Mouse (Mus musculus) limb, embryonic 14.5 days (tissue): ENCODE data around the gene Tbcb. TPM values are rescaled to one million over a fixed set of nuclear protein-coding genes. Genes with fewer than 3 reads are reported as not detected.

Experiments used
- ATAC-seq: fragments of 200-750 bp; cut with Nextera tagmentation; 2 replicates; pipeline ENCODE4 v1.8.0; 2017; ENCODE audit warnings: low read depth, moderate number of reproducible peaks, moderate TSS enrichment; ENCODE audit not compliant: low FRiP score
- DNase-seq: peaks from one replicate; pipeline ENCODE4 v3.0.0-alpha.2; 2015; ENCODE audit warnings: low spot score
- H3K27ac ChIP-seq: fragments of 300-500 bp; sonication (generic); replicated peaks from 2 replicates; pipeline ENCODE4 v1.5.1; 2014; ENCODE audit warnings: low read depth, mild to moderate bottlenecking, low read length, moderate library complexity, mixed read lengths
- H3K27me3 ChIP-seq: fragments of 300-500 bp; sonication (generic); 2 replicates; pipeline ENCODE4 v1.6.1; 2014; ENCODE audit warnings: low read length, mixed read lengths; ENCODE audit not compliant: control insufficient read depth, insufficient read depth
- H3K36me3 ChIP-seq: fragments of 300-500 bp; sonication (generic); 2 replicates; pipeline ENCODE4 v1.6.1; 2014; ENCODE audit warnings: mild to moderate bottlenecking, low read length, moderate library complexity, mixed read lengths; ENCODE audit not compliant: control insufficient read depth, insufficient read depth
- H3K4me1 ChIP-seq: fragments of 300-500 bp; sonication (generic); 2 replicates; pipeline ENCODE4 v1.6.1; 2014; ENCODE audit warnings: antibody characterized with exemption, low read length, mixed read lengths; ENCODE audit not compliant: control insufficient read depth, insufficient read depth
- H3K4me2 ChIP-seq: fragments of 300-500 bp; sonication (generic); replicated peaks from 2 replicates; pipeline ENCODE4 v1.6.1; 2014; ENCODE audit warnings: low read depth, mild to moderate bottlenecking, low read length, moderate library complexity; ENCODE audit not compliant: severe bottlenecking
- H3K4me3 ChIP-seq: fragments of 300-500 bp; sonication (generic); replicated peaks from 2 replicates; pipeline ENCODE4 v1.5.1; 2014; ENCODE audit warnings: low read length
- H3K9ac ChIP-seq: fragments of 300-500 bp; sonication (generic); 2 replicates; pipeline ENCODE4 v1.6.1; 2014; ENCODE audit warnings: mild to moderate bottlenecking, low read depth, low read length, moderate library complexity; ENCODE audit not compliant: severe bottlenecking
- H3K9me3 ChIP-seq: fragments of 300-500 bp; sonication (generic); 2 replicates; pipeline ENCODE4 v1.6.1; 2016; ENCODE audit warnings: low read length; ENCODE audit not compliant: control insufficient read depth
- POLR2A ChIP-seq: fragments of 200-500 bp; IDR thresholded peaks from 2 replicates; pipeline ENCODE4 v1.8.0; 2012; ENCODE audit warnings: inconsistent platforms, mild to moderate bottlenecking, moderate library complexity, borderline replicate concordance; ENCODE audit not compliant: insufficient read depth, insufficient read length; ENCODE audit errors: extremely low read depth
- WGBS: fragments of 180-500 bp; shearing (Covaris S2); extraction: QIAGEN DNeasy Blood & Tissue Kit; methylation state at CpG from one replicate; pipeline ENCODE4 v1.1.7; 2014; 5-methylcytosine and 5-hydroxymethylcytosine counted together
- polyA plus RNA-seq, 2 experiments: library from polyadenylated mRNA; depleted of rRNA in 1 of 2; stranded (reverse) in 1 of 2; unstranded in 1 of 2; fragments of >200 nt; fragmentation: Nextera tagmentation in 1 of 2; extraction: Ambion mirVana in 1 of 2; gene quantifications; 2 replicates each; pipeline versions ENCODE4 v1.2.1 to v1.2.3; 2012 to 2014

The Tbcb gene
- polyA plus RNA-seq, 2 experiments, result 90.3 to 185 TPM

DNA sequence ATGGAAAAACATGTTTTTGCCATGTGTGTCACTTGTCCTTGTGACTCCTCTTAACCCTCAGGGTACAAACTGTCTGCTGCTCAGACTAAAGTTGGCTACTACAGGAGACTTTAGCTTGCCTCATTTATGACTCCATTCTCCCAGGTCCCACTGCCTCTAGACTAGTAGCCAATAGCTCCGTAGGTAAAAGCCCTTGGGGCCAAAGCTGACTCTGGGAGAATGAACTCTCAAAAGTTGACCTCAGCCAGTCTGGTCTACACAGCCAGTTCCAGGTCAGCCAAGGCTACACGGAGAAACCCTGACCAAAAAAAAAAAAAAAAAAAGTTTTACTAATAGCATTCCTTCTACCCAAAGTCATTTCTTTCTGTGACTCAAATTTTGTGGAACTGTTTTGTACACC lies 46.8 kb upstream of the Tbcb start:
- ATAC-seq (no peak), DNase-seq (no peak)
- no peak overlapping the region for H3K27ac ChIP-seq
- 0 out of 2 replicates have a peak overlapping the region, but pooled peaks have one; percentile 92 for H3K4me2 ChIP-seq
- H3K9me3 ChIP-seq, result no peaks in the 10 kb centered on the region
- no peak overlapping the region for H3K9ac ChIP-seq
- H3K4me1 ChIP-seq, result peaks cover 5% of the 10 kb centered on the region; the same call in 1 of the 2 replicates
- 47% methylated on average over 2 of the region's 2 CpGs for WGBS
- H3K27me3 ChIP-seq, result no peaks in the 10 kb centered on the region
- H3K36me3 ChIP-seq, result no peaks in the 10 kb centered on the region
- no peak for TF ChIP-seq POLR2A
- no peak overlapping the region for H3K4me3 ChIP-seq

GRCm38 (mm10) chr7:30274383-30274782 lies 42.3 kb upstream of the Tbcb start:
- no peak overlapping the region for H3K9ac ChIP-seq
- WGBS, result 73% methylated on average over 6 of the region's 6 CpGs
- H3K9me3 ChIP-seq, result no peaks in the 10 kb centered on the region
- no peak overlapping the region for H3K4me2 ChIP-seq
- peaks cover under 1% of the 10 kb centered on the region; the same call in 1 of the 2 replicates for H3K4me1 ChIP-seq
- no peak for TF ChIP-seq POLR2A
- H3K4me3 ChIP-seq, result no peak overlapping the region
- no peak overlapping the region for H3K27ac ChIP-seq
- no peak for DNase-seq
- H3K36me3 ChIP-seq, result no peaks in the 10 kb centered on the region
- no peaks in the 10 kb centered on the region for H3K27me3 ChIP-seq
- ATAC-seq, result no peak

DNA sequence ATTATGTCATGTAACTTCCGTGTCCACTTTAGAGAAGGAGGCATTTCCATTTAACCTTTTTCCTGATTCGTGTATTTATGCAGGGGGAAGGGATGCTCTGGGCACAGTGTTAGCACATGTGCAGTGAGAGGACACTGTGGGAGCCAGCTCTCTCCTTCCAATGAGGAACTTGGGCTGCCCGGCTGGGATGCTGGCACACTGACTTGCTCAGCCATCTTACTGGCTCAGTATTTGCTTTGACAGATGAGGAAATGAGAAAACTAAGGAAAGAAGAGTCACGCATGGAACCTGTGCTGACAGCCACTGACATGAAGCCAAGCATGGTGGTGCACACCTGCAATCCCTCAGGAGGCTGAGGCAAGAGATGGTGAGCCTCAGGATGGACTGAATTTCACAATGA lies 37.6 kb upstream of the Tbcb start:
- Histone ChIP-seq H3K36me3 (no peaks in the 10 kb centered on the region), H3K4me1 (no peaks in the 10 kb centered on the region), H3K9me3 (no peaks in the 10 kb centered on the region), H3K27ac (no peak overlapping the region), H3K27me3 (no peaks in the 10 kb centered on the region), H3K4me3 (no peak overlapping the region), H3K9ac (no peak overlapping the region), H3K4me2 (no peak overlapping the region)
- DNase-seq, result no peak
- no peak for TF ChIP-seq POLR2A
- WGBS, result 91% methylated on average over 4 of the region's 4 CpGs
- ATAC-seq, result no peak

DNA sequence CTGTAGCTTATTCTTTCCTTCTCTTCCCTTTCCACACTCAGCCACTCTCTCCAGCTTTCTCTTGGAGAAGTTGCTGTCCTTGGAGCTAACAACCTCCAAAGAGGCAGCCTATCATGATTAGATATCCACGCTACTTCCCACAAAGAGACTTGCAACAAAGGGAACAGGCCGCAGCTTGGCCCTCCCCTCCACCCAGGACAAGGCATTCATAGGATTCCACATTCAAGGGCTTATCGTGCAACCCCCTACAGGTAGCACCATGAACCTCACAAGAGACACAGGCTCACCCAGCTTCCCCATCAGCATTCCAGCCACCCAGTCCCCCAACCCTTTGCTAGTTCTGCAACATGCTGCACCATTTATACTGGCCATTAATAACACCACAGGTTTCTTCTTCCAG lies 34.7 kb upstream of the Tbcb start:
- no peak overlapping the region for H3K27ac ChIP-seq
- H3K9ac ChIP-seq, result no peak overlapping the region
- ATAC-seq, result no peak
- no peaks in the 10 kb centered on the region for H3K4me1 ChIP-seq
- H3K9me3 ChIP-seq, result no peaks in the 10 kb centered on the region
- H3K4me3 ChIP-seq, result no peak overlapping the region
- no peak overlapping the region for H3K4me2 ChIP-seq
- 89% methylated on average over 3 of the region's 3 CpGs for WGBS
- no peak for TF ChIP-seq POLR2A
- no peaks in the 10 kb centered on the region for H3K27me3 ChIP-seq
- peaks cover 5% of the 10 kb centered on the region; the same call in 1 of the 2 replicates for H3K36me3 ChIP-seq
- no peak for DNase-seq

- Histone ChIP-seq H3K4me2 (no peak overlapping the region), H3K27me3 (no peaks in the 10 kb centered on the region), H3K4me1 (no peaks in the 10 kb centered on the region), H3K9me3 (no peaks in the 10 kb centered on the region), H3K4me3 (no peak overlapping the region), H3K36me3 (peaks cover 9% of the 10 kb centered on the region; the same call in 1 of the 2 replicates), H3K27ac (no peak overlapping the region), H3K9ac (no peak overlapping the region)
- TF ChIP-seq POLR2A, result no peak
- WGBS, result 88% methylated on average over 7 of the region's 7 CpGs
- ATAC-seq, result no peak
- no peak for DNase-seq
Measured at GRCm38 (mm10) chr7:30265935-30266334, 33.9 kb upstream of the Tbcb start.

- Histone ChIP-seq H3K36me3 (peaks cover 9% of the 10 kb centered on the region; the same call in 1 of the 2 replicates), H3K4me1 (no peaks in the 10 kb centered on the region), H3K4me2 (no peak overlapping the region), H3K9ac (no peak overlapping the region), H3K4me3 (no peak overlapping the region), H3K9me3 (no peaks in the 10 kb centered on the region), H3K27me3 (no peaks in the 10 kb centered on the region), H3K27ac (no peak overlapping the region)
- no peak for DNase-seq
- TF ChIP-seq POLR2A, result no peak
- no peak for ATAC-seq
- WGBS, result 91% methylated on average over 5 of the region's 5 CpGs
Measured at GRCm38 (mm10) chr7:30265531-30265930, 33.5 kb upstream of the Tbcb start.
